Mouse (Mus musculus): ENCODE measurements around the gene Pfn4.
"Not testable (repeated sequence)": the region's sequence is repeated elsewhere in the genome, so short reads cannot be mapped to it uniquely, and the experiment has no call there.

Pfn4 gene

DNA sequence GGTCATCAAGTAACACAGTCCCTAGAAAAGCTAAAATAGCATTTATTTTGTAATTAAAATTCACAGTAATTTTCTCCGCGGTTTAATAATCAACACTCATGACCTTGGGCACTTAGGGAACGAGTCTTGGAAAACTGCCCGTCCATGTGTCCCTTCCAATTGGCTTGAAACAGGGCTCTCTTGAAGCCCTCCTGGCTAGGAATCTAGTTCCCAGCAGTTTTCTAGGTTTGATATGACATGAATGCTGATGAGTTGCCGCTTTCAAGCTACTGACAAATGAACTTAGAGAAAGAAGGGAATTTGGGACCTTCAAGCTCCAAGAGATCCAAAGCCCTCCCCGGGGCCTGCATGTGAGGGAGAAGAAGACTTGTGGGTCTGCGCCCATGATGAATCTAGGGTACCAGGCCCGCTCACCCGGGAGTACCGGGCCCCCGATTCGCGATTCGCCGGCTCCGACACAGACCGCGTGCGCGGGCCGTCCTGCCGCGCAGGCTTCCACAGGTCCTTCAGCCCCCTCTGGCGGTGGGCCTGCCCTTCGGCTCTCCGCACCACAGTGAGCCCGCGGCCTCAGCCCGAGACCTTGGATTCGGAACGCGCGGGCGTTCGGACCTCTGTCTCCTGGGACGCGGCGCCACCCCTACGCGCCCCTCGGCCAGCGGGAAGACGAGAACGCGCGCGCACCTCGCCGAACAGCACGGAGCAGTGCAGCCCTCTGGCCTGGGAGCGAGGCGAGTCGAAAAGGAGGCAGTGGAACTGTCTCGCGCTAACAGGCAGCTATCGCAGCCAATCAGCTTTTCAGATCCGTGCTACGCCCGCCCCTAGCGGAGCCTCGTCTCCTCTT, at the start of gene Pfn4, which contains the start of gene Fam228b:
TSS of gene Pfn4 (plus strand) at position 531 of the 841 bp plus-strand sequence.
TSS of gene Fam228b (minus strand) at position 776 of the 841 bp plus-strand sequence.
- peak; percentile 97 for DNase-seq

DNA sequence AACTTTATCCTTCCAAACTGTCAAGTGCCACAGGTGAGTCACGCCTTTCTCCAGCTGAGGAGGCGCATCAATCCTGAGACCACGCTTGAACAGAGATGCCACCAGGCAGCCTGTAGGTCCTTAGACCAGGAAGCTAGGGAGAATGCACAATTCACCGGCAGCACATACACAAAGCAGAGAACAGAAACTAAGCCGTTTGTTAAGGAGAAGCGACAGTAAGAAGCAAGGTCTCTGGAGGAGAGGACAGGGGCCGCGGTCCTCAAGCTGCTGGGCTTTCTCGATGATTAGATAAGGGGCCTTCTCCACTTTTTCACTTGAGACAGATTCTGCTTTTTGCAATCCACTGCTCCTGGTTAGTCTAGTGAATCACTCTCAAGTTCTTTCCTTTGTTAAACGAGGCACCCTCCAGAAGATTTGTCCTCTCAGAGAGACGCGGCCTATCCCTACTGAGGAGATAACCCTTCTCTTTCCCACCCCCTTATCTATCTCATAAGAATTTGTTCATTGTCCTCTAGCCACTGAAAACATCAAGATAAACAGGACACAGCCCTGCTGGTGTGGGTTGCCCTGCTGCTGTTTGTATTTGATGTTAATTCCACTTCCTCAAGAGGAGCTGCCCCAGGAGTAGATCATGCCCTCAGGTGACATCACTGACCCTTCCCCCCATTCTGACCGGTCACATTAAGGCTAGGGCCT, 49.6 kb upstream of the Pfn4 start:
- no peak for DNase-seq

DNA sequence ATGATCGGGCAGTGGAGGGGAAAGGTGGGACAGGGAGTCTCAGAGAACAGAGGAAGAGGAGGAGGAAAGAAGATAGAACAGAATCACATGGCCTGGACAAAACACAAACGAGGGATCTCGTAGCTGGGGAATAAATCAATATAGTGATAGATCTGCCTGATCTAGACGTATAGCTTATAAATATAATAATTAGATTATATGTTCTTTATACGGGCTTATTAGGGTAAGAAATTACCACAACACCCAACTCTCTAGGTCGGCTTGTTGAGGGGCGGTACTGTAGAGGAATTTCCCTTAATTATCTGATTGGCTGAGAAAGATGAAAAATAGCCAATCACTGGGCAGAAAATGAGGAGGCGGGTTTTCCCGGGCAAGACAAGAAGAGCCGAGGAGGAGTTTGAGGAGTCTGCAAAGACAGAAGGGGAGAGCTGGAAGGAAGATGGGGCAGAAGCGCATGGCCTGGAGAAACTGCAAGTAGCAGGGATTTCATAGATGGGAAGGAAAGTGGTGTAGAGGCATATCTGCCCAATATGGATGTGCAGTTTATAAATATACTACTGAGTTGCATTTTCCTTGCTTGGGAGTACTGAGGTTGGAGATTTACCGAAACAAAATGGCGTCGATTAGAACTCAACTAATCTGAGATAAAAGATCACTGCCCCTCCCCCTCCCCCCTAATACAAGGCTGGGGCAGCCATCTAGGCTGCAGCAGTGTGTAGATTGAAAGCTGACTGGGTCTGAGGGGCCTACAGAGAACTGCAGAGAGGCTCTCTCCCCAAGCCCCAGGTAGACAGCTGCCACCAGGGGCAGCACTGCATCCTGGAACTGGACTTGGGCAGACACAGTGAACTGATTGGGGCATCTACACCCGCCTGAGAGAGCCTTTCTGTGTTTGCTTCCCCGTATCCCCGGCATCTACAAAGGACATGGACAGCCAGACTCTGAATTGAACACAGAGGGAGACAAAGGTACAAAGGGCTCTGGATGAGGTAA, 48.8 kb upstream of the Pfn4 start:
- DNase-seq, result no peak

DNA sequence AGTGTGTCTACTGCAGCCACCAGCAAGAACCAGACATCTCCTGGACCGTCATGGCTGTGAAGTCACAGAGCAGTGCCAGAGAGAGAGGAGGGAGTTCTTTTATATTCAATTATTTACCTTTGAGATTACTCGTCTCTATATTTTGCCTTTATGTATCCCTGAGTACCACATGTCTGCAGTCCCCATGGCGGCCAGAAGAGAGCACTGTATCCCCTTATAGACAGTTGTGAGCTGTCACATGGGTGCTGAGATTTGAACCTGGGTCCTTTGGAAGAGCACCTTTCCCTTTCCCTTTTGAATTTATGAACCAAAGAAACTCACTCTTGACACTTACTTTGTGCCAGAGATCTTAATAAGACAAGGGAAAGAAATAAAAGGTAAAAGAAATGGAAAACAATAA, 39.7 kb upstream of the Pfn4 start:
- no peak for DNase-seq

DNA sequence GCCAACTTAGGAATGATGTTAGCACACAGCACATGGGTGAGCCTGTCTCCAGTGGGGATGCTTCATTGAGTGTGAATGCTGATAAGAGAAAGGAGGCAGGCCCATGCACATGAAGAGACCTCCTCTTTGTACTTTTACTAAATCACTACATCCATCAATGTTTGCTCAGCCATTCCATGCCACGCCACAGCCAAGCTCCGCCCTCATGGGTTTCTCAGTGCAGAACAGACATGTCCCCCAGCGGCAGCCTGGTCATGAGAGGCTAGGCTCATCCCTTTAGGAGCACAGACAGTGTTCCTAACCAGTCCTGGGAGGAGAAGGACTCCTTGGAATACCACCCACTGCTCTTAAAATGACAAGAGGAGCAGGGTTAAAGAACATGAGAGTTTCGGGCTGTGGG, 37.2 kb upstream of the Pfn4 start:
- no peak for DNase-seq

DNA sequence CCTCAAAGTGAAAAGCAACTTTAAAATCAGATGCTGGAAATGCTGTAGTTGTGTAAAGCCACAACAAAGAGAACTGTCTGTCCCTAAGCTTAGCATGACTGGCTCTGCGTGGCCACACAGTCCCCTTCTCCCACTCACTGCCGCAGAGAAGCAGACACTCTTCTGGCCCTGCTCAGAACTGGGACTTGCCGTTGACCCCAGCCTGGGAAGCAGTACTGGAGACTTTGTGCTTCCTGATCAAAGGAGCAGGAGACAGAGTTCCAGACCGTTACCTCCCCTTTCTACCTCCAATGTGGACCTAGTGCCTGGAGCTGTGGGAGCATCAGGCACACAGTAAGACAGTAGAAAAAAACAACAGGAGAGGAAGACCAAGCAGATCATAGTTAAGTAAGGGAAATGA, 36.5 kb upstream of the Pfn4 start:
- no peak for DNase-seq

DNA sequence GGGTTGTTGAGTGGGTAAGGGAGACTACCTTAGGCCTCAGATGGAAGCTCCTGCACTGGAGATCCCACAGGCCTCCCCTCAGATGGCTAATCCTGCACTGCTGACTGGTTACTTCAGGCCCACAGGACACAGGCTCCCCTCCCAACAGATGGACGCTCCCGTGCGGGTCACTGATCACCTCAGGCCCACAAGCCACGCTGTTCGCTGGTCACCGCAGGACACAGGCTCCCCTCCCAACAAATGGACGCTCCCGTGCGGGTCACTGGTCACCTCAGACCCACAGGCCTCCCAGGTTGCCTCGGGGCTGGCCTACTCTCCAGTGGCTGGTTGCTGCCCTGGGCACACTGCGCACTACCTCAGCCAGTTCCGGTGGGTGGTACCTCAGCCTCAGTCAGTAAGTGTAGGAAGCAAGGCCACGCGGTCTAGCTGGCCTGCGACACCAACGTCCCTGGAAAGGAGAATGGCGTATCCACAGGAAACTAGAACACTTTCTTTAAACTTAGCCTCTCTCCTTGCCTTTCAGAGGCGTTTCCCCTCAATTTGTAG, 30.7 kb upstream of the Pfn4 start, which contains the start of gene Fam228a:
TSS of gene Fam228a (minus strand) at position 400 of the 546 bp plus-strand sequence.
- DNase-seq, result no peak

DNA sequence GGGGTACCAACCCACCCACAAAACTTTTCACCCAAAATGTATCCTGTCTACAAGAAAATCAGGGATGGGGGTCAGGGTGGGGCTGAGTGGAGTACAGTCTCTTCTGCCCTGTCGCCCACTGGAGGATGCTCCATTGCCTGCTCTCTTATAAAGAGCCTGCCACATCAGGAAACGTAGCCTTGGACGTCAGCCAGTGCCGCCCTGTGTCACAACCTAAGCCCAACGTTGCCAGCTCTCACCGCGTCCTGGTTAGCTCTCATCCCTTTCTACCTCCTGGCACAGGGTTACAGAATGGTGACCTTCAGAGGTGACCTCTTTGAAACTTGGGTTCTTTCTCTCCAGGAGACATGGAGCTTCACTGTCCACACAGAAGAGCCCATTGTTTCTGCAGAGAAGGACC, 28.0 kb upstream of the Pfn4 start:
- DNase-seq, result no peak

DNA sequence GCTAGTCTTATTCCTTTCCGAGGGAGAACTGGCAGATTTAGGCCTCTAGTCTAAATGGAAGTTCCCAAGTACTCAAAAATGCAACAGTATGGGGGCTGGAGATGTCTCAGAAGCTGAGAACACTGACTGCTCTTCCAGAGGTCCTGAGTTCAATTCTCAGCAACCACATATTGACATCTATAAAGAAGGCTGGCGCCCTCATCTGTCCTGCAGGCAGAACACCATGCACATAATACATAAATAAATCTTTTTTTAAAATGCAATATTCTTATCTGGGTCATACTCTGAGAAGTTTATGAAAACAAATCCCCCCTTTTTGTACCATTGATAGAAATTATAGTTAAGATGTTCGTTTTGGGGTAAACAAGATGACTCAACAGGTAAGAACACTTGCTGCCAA, 26.6 kb upstream of the Pfn4 start:
- DNase-seq, result no peak

DNA sequence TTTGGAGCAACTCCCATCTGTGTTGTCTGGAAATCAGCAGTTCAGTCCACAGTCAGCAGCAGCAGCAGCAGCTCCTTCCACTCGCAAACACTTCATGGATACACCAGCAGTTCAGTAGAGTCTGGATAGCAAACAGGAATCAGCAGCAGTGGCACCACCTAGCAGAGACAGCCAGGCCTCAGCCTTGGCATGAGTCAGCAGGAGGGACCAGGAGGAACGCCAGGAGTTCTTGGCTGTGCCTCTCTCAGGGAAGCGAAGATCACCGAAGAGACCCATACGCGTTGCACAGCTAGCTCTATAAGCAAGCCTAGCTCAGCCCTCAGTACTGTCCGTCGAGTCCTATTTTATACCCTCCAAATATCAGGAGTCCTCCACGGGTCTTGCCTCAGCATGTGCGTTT, 24.3 kb upstream of the Pfn4 start:
- DNase-seq, result peak; percentile 8

DNA sequence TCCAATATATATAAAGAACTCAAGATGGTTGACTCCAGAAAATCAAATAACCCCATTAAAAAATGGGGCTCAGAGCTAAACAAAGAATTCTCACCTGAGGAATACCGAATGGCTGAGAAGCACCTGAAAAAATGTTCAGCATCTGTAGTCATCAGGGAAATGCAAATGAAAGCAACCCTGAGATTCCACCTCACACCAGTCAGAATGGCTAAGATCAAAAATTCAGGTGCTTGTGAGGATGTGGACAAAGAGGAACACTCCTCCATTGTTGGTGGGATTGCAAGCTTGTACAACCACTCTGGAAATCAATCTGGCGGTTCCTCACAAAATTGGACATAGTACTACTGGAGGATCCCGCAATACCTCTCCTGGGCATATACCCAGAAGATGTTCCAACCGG, 14.4 kb upstream of the Pfn4 start:
- DNase-seq, result not testable (repeated sequence)

DNA sequence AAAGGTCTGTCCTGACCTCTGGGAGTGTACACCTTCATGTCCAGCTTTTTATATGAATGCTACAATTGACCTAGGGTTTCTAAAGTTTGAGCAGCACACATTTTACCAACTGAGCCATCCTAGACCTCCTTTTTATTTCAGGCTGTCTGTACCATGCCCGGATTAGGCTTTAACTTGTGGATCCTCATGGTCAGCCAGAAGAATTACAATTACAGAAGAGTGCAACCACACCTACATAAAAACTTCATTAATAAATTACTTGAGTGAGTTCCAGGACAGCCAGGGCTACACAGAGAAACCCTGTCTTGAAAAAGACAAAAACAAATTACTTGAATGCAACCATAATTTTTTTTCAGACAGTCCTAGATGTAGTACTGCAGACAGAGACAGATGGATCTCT, 11.8 kb upstream of the Pfn4 start:
- DNase-seq, result no peak

DNA sequence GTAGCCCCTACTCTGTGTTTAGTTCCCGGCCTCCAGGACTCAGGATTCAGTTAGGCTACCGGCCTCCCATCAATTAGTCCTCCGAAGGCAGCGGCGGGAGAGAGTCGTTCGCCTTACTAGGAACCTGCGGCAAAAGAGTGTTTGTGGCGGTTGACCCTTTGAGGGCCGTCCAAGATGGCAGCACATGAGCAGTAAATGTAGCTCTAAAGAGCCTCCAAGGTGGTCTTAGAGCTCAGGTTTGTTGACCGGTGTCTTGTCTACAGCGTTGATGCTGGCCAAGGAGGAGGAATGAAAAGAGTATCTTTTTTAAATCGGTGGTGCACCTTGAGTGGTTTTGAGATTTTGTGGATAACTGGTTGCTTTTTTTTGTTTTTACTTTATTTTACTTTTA, 506 bp downstream of the Pfn4 start:
- no peak for DNase-seq

DNA sequence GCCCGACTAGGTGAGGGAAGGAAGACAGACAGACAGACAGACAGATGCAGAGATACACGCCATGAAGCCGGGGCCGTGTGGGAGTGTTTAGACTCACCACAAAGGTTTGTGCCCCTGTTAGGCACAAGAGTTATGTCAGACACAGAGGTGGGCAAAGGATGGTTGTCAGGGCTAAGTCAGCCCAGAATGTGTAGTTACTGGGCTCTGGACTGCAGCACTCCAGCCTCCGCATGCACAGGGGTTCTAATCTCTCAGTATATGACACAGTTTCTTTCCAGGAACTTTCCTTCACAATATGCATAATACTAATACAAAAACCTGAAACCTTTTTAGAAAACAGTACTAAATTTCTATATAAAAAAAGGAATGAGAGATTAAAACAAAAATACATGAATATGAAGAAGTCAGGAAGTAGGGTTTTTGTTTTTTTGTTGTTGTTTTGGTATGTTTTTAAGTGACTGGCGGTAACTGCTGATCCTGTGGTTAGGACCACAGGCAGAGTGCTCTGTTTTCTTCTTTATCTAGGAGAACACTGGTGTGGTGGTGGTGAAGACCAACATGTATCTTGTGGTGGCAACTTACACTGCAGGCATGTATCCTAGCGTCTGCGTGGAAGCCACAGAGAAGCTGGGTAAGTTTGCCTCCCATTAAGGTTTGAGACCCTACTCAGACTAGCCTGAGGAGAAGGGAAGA, 6.2 kb downstream of the Pfn4 start:
- no peak for DNase-seq

DNA sequence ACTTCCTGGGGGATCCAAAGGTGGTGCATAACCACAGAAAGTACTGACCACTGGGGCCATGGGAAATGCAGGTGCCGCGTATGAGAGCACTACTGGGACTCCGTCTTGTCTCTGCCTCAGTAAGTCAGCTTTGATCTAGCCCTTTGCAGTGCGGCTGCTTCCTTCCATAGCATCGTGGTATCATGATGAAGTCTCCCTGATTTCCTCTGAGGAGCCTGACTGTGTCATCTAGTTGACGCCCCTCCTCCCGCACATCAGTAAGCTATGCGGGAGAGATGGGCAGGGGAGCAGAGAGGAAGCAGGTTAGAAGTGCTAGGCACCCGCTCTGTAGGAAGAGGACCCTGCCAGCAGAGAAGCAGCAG, 6.7 kb downstream of the Pfn4 start:
- no peak for DNase-seq

DNA sequence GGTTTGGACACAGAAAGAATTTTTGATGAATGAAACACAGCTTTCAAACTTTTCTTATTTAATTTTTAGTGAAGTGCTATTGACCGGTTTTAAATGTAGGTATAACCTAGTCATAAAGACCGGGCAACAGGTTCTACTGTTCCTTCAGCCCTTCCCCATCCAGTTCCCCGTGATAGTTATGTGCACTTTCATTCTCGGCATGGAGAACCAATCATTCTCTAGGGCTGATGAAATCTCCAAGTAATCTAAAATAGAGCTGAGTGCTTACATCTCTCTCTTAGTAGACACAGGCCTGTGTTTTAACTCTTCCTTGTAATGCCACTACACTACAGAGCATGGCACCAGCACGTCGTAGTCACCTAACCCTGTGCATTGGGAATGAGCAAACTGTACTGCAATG, 8.9 kb downstream of the Pfn4 start:
- no peak for DNase-seq

DNA sequence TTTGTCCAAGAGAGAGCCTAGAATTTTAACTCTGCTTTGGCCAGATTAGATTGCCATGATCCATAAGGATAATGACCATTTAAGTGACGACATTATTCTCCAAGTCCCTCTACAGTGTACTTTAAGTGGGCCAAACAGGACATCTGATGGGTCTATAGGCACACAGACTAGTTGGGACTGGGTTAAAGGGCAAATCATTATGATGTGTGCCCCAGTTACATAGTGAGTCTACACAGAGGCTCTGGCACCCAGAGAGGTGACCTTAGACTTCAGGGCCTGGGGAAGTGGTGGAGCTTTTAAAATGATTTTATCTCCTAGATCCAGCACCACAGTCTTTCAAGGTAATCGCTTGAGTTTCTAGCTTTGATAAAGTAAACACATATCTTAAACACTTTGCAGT, 11.4 kb downstream of the Pfn4 start:
- no peak for DNase-seq

DNA sequence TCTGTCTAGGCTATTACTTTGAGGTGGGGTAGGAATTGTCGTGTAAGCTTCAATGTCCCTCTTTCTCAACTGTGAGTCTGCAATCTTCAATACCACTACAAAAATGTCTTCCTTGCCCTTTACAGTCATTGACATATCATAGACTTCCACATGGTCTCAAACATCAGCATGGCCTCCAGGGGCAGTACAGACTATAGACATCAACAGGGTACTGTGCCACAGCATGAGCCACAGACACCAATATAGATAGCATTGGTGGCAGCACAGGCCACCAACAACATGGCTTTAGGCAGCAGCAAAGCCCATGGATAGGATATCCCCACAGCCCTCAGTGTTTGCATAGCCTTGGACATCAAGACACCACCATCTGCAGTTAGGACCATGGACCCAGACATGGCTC, 12.4 kb downstream of the Pfn4 start:
- no peak for DNase-seq

DNA sequence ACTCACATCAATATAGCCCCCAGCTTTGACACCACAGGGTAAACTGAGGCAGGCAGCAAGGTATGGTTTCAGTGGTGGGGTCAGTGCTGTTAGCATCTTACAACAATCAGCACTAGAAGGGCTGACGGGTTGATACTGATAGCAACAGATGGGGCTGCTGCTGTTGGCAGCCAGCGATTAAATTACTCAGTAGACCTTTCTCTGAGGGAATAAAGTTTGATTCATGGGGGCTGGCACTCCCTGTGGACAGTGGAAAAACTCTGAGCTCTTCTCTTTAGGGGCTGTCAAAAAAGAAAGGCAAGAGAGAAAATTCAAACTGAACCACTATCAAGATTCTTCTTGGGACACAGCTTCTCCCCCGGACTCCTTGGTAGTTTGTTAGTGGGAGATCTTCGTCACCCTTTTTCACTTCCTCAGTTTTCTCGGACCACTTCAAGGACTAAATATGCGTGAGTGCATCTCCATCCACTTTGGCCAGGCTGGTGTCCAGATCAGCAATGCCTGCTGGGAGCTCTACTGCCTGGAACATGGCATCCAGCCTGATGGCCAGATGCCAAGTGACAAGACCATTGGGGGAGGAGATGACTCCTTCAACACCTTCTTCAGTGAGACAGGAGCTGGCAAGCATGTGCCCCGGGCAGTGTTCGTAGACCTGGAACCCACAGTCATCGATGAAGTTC, 13.0 kb downstream of the Pfn4 start:
- not testable (repeated sequence) for DNase-seq

DNA sequence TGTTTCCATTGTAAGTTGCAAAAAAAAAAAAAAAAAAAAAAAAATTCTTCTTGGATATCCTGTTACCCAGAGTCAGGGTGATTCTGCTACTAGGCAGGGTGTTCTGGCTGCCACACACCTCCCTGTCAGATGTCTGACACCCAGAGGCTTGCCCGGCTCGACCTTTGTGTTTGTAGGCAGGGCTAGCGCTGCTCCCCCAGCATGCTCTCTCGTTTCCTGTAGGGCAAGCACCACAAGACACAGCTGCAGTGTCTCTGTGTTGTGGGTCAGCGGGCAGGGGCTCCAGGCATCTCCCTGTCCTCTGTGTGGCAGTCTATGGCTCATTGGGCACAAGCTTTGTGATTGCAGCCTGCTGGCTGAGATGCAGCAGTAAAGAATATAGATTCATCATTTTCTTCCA, 14.8 kb downstream of the Pfn4 start:
- DNase-seq, result no peak

DNA sequence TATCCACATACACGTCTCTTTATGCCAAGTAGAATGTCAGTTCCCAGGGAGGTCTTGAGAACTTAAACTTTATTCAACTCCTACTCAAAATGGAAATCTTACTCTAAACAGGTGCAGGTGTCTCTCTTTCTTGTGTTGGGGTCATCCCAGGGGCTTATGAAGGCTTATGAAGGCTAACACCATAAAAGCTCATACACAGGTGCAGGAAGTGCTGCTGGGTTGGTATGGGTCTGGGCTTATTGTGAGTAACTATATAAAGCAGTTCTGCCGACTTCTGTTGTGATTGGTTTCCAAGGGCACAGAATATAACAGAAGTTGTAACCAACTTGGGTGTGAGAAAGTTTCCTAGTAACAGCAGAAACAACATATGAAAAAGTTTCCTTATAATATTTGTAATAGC, 15.6 kb downstream of the Pfn4 start:
- no peak for DNase-seq

DNA sequence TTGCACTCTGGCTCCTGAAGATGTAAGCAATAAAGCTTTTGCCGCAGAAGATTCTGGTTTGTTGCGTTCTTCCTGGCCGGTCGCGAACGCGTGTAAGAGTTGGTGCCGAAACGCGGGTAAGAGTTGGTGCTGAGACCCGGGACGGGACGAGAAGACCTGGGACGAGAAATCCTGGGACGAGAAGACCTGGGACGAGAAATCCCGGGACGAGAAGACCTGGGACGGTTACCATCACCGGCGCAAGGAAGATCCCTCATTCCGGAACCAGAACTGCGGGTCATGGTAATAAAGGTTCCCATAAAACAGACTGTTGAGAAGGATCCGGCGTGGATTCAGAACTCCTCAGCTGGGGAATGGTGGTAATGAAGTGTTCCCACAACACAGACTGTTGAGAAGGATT, 19.3 kb downstream of the Pfn4 start:
- not testable (repeated sequence) for DNase-seq
